ENCODE assay signal across 8 mouse cellular contexts in the genomic region with DNA sequence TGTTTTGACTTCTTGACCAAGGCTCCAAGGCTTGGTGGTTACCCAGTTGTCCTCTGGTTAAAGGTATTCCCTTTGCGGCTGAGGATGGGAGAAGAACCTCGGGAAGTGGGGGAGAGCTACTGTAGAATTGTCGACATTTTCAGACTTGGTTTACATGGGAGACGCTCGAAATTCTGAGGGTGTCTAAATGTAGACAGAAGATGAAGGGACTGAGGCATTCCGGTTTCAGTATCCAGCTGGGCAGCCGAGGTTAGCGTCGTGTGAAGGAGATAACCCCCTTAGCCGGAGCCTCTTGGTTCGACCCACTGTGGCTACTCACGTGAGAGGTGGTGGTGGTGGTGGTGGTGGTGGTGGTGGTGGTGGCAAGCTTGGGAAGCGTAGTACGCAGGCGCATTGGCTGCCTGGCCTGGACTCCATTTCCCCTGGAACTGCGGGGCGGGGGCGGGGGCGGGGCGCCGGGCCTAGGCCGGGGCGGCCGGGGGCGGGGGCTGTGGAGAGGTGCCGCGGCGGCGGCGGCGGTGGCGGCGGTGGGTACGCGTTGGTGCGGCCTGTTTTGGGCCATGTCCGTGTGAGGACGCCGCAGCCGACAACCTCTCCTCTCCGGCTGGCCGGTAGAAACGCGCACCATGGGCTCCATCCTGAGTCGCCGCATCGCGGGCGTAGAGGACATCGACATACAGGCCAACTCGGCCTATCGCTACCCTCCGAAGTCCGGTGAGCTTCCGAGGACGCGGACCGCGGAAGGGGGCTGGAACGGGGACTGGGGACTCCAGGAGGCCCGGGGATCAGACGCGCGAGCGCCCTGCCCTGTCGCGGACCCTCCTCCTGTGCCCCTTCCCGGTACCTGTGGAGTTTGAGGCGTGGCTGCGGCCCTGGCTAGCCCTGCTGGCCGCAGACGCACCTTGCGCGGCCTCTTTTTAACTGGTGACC. TPM values are rescaled to one million over a fixed set of nuclear protein-coding genes. Genes with fewer than 3 reads are reported as not detected.
DNase-seq lines count a peak whose midpoint lies in the region; ATAC-seq and TF ChIP-seq lines count a peak whose summit lies in the region.

A gene (plus strand): TSS at position 490 of the 930 bp plus-strand sequence.

- H3K9ac ChIP-seq in embryonic facial prominence, embryonic 14.5 days (ENCODE audit: low read depth, low read length): peak within 1 kb of the TSS; percentile 93
- peak within 1 kb of the TSS; percentile 94 for H3K9ac ChIP-seq in heart, adult 2 months (ENCODE audit: low read depth, low read length)
- H3K9ac ChIP-seq in limb, embryonic 14.5 days (ENCODE audit: low read depth, low read length, severe bottlenecking): peak within 1 kb of the TSS; percentile 87
- H3K9ac ChIP-seq in midbrain, embryonic 16.5 days (ENCODE audit: low read depth, low read length): peak within 1 kb of the TSS; percentile 90

- H3K9me3 ChIP-seq in embryonic facial prominence, embryonic 14.5 days (ENCODE audit: control insufficient read depth, low read length): no peaks in the 10 kb centered on the region
- H3K9me3 ChIP-seq in limb, embryonic 14.5 days (ENCODE audit: control insufficient read depth, low read length): no peaks in the 10 kb centered on the region
- no peaks in the 10 kb centered on the region for H3K9me3 ChIP-seq in midbrain, embryonic 16.5 days (replicated peaks; ENCODE audit: control insufficient read depth, low read length, poor library complexity, severe bottlenecking)

- H3K79me2 ChIP-seq in C2C12 (ENCODE audit: control insufficient read depth, insufficient read depth): peaks cover 40% of the 10 kb centered on the region
- H3K79me2 ChIP-seq in heart, adult 2 months (replicated peaks; ENCODE audit: control insufficient read depth, insufficient read depth, low read length): peaks cover 2% of the 10 kb centered on the region

- DNase-seq in embryonic facial prominence, embryonic 14.5 days (ENCODE audit: low spot score): peak; percentile 96
- peak; percentile 86 to 91 for DNase-seq in heart, adult 2 months
- peak; percentile 95 for DNase-seq in kidney, adult 2 months
- peak; percentile 96 for DNase-seq in limb, embryonic 14.5 days (ENCODE audit: low spot score)
- peak; percentile 65 to 87 for DNase-seq in spleen, postnatal 10 days (ENCODE audit: low spot score in 2 of 2)

- H3K4me2 ChIP-seq in embryonic facial prominence, embryonic 14.5 days (ENCODE audit: low read depth, low read length): peak within 1 kb of the TSS; percentile 69
- peak within 1 kb of the TSS; percentile 85 for H3K4me2 ChIP-seq in limb, embryonic 14.5 days (replicated peaks; ENCODE audit: low read depth, low read length, severe bottlenecking)
- peak within 1 kb of the TSS; percentile 66 for H3K4me2 ChIP-seq in midbrain, embryonic 16.5 days (ENCODE audit: low read length)

- peak; percentile 88 for ATAC-seq in embryonic facial prominence, embryonic 14.5 days (ENCODE audit: low read depth)
- ATAC-seq in limb, embryonic 14.5 days (ENCODE audit: low FRiP score, low read depth): peak; percentile 91
- peak; percentile 83 for ATAC-seq in midbrain, embryonic 16.5 days

- peak within 1 kb of the TSS; percentile 80 for H3K27ac ChIP-seq in bone marrow, adult 2 months (ENCODE audit: control insufficient read depth, insufficient read depth, low read depth, low read length, poor library complexity)
- H3K27ac ChIP-seq in embryonic facial prominence, embryonic 14.5 days (replicated peaks; ENCODE audit: low read depth, low read length): peak within 1 kb of the TSS; percentile 87
- peak within 1 kb of the TSS; percentile 98 for H3K27ac ChIP-seq in heart, adult 2 months
- peak within 1 kb of the TSS; percentile 98 for H3K27ac ChIP-seq in kidney, adult 2 months (ENCODE audit: insufficient read depth, low read depth, low read length)
- peak within 1 kb of the TSS; percentile 88 for H3K27ac ChIP-seq in limb, embryonic 14.5 days (replicated peaks; ENCODE audit: low read depth, low read length)
- peak within 1 kb of the TSS; percentile 86 for H3K27ac ChIP-seq in midbrain, embryonic 16.5 days (ENCODE audit: low read length)

- H3ac ChIP-seq in C2C12 (ENCODE audit: control insufficient read depth, insufficient read length, low read depth): peak within 1 kb of the TSS; percentile 82

- no peak for TF ChIP-seq CTCF in C2C12 (IDR thresholded peaks at IDR 0.05; ENCODE audit: control insufficient read depth, insufficient read depth, insufficient read length)
- TF ChIP-seq CTCF in bone marrow, adult 2 months (IDR thresholded peaks at IDR 0.05; ENCODE audit: control insufficient read depth, insufficient read depth, low read length): peak; percentile 3; the same call in 1 of the 2 replicates
- 0 out of 2 replicates have a peak, but pooled peaks have one; percentile 9 for TF ChIP-seq CTCF in heart, adult 2 months (IDR thresholded peaks at IDR 0.05)
- no peak for TF ChIP-seq CTCF in kidney, adult 2 months (conservative IDR thresholded peaks at IDR 0.05; ENCODE audit: insufficient read depth, insufficient read length, low read depth, low read length)

- 0 out of 2 replicates have a peak, but pooled peaks have one; percentile 45 for TF ChIP-seq EP300 in heart, adult 2 months (IDR thresholded peaks at IDR 0.05; ENCODE audit: insufficient read depth, low read depth, low read length)

- H3K36me3 ChIP-seq in C2C12 (ENCODE audit: control insufficient read depth, insufficient read depth): no peaks in the 10 kb centered on the region
- no peaks in the 10 kb centered on the region for H3K36me3 ChIP-seq in embryonic facial prominence, embryonic 14.5 days (ENCODE audit: control insufficient read depth, insufficient read depth, low read length)
- peaks cover 20% of the 10 kb centered on the region for H3K36me3 ChIP-seq in heart, adult 2 months (ENCODE audit: control insufficient read depth, insufficient read depth, low read length)
- no peaks in the 10 kb centered on the region for H3K36me3 ChIP-seq in kidney, adult 2 months (ENCODE audit: control insufficient read depth, insufficient read depth, low read length)
- H3K36me3 ChIP-seq in limb, embryonic 14.5 days (ENCODE audit: control insufficient read depth, insufficient read depth, low read length): 0 out of 2 replicates have a peak, but pooled peaks cover 3% of the 10 kb centered on the region
- H3K36me3 ChIP-seq in midbrain, embryonic 16.5 days (ENCODE audit: control insufficient read depth, insufficient read depth, low read length): no peaks in the 10 kb centered on the region

- peak; percentile 61; the same call in 1 of the 2 replicates for TF ChIP-seq POLR2A in bone marrow, adult 2 months (IDR thresholded peaks at IDR 0.05; ENCODE audit: borderline replicate concordance, control insufficient read depth, low read depth, low read length)
- peak; percentile 60 for TF ChIP-seq POLR2A in heart, adult 2 months (IDR thresholded peaks at IDR 0.05; ENCODE audit: insufficient read depth, low read depth, low read length)
- peak; percentile 52 for TF ChIP-seq POLR2A in kidney, adult 2 months (IDR thresholded peaks at IDR 0.05; ENCODE audit: low read depth, low read length)
- peak; percentile 71; the same call in 1 of the 2 replicates for TF ChIP-seq POLR2A in limb, embryonic 14.5 days (IDR thresholded peaks at IDR 0.05; ENCODE audit: borderline replicate concordance, extremely low read depth, insufficient read depth, insufficient read length)

- peak within 1 kb of the TSS; percentile 70 for H3K4me3 ChIP-seq in C2C12 (ENCODE audit: insufficient read depth, poor library complexity, severe bottlenecking)
- H3K4me3 ChIP-seq in bone marrow, adult 2 months (replicated peaks; ENCODE audit: control insufficient read depth, low read depth, low read length): peak within 1 kb of the TSS; percentile 89
- peak within 1 kb of the TSS; percentile 85 for H3K4me3 ChIP-seq in embryonic facial prominence, embryonic 14.5 days (ENCODE audit: low read depth, low read length)
- H3K4me3 ChIP-seq in heart, adult 2 months: peak within 1 kb of the TSS; percentile 82
- H3K4me3 ChIP-seq in kidney, adult 2 months (ENCODE audit: insufficient read depth, low read depth, low read length): peak within 1 kb of the TSS; percentile 69
- H3K4me3 ChIP-seq in limb, embryonic 14.5 days (replicated peaks; ENCODE audit: low read length): peak within 1 kb of the TSS; percentile 87
- H3K4me3 ChIP-seq in midbrain, embryonic 16.5 days (ENCODE audit: low read depth, low read length): peak within 1 kb of the TSS; percentile 82

- peaks cover 6% of the 10 kb centered on the region for H3K79me3 ChIP-seq in C2C12 (ENCODE audit: low read depth)

- under 1% methylated on average over 74 of the region's 74 CpGs for WGBS in bone marrow, adult 2 months
- WGBS in embryonic facial prominence, embryonic 14.5 days: under 1% methylated on average over 31 of the region's 74 CpGs
- WGBS in heart, adult 2 months: under 1% methylated on average over 56 of the region's 74 CpGs
- WGBS in kidney, adult 2 months: under 1% methylated on average over 74 of the region's 74 CpGs
- WGBS in limb, embryonic 14.5 days: under 1% methylated on average over 24 of the region's 74 CpGs
- 0% methylated on average over 42 of the region's 74 CpGs for WGBS in midbrain, embryonic 16.5 days

- intact Hi-C loops in heart, adult 2 months (cut with DNase I): loop anchor here (5.0 to 10.0 kb wide), 2 partner anchors 161 to 1011 kb away; a partner anchor contains a TSS

- peaks cover 3% of the 10 kb centered on the region; the same call in 1 of the 2 replicates for H3K4me1 ChIP-seq in bone marrow, adult 2 months (ENCODE audit: control insufficient read depth, insufficient read depth, low read length)
- peaks cover 21% of the 10 kb centered on the region for H3K4me1 ChIP-seq in embryonic facial prominence, embryonic 14.5 days (ENCODE audit: control insufficient read depth, insufficient read depth, low read length)
- peaks cover 14% of the 10 kb centered on the region for H3K4me1 ChIP-seq in heart, adult 2 months (ENCODE audit: control insufficient read depth, insufficient read depth, low read length)
- H3K4me1 ChIP-seq in kidney, adult 2 months (ENCODE audit: control insufficient read depth, insufficient read depth, low read length): peaks cover 35% of the 10 kb centered on the region; the same call in 1 of the 2 replicates
- peaks cover 20% of the 10 kb centered on the region for H3K4me1 ChIP-seq in limb, embryonic 14.5 days (ENCODE audit: control insufficient read depth, insufficient read depth, low read length)
- H3K4me1 ChIP-seq in midbrain, embryonic 16.5 days (ENCODE audit: control insufficient read depth, insufficient read depth, low read length): peaks cover 42% of the 10 kb centered on the region

- H3K27me3 ChIP-seq in C2C12 (ENCODE audit: control insufficient read depth, insufficient read depth, insufficient read length): no peaks in the 10 kb centered on the region
- no peaks in the 10 kb centered on the region for H3K27me3 ChIP-seq in embryonic facial prominence, embryonic 14.5 days (replicated peaks; ENCODE audit: control insufficient read depth, insufficient read depth, low read length)
- no peaks in the 10 kb centered on the region for H3K27me3 ChIP-seq in heart, adult 2 months (ENCODE audit: control insufficient read depth, insufficient read depth, low read length)
- no peaks in the 10 kb centered on the region for H3K27me3 ChIP-seq in kidney, adult 2 months (replicated peaks; ENCODE audit: control insufficient read depth, insufficient read depth, low read length)
- H3K27me3 ChIP-seq in limb, embryonic 14.5 days (ENCODE audit: control insufficient read depth, insufficient read depth, low read length): no peaks in the 10 kb centered on the region
- no peaks in the 10 kb centered on the region for H3K27me3 ChIP-seq in midbrain, embryonic 16.5 days (ENCODE audit: control insufficient read depth, insufficient read depth, low read depth, low read length)

RNA-seq across cellular contexts. Expression of the gene that starts here (rescaled TPM):
- 50.3 TPM for polyA plus RNA-seq in C2C12 (2012; fragmentation: generic; extraction: Trizol)
- polyA plus RNA-seq in bone marrow, adult 2 months (2011; ENCODE audit: insufficient read depth, insufficient read length, low replicate concordance, missing spikeins): 12.9 and 22.1 TPM in 2 replicates
- polyA plus RNA-seq in embryonic facial prominence, embryonic 14.5 days (2014; fragmentation: Nextera tagmentation; extraction: Ambion mirVana): 76.2 and 87.8 TPM in 2 replicates
- total RNA-seq in heart, adult 2 months (2021): 100 to 1,000 TPM; 148 to 168 TPM
- polyA plus RNA-seq in heart, adult 2 months (2012; rRNA removed): 274 and 284 TPM in 2 replicates
- 197 and 218 TPM in 2 replicates for polyA plus RNA-seq in kidney, adult 2 months (2012; rRNA removed)
- 101 and 132 TPM in 2 replicates for polyA plus RNA-seq in limb, embryonic 14.5 days (2012; rRNA removed)
- 87.7 and 92.7 TPM in 2 replicates for polyA plus RNA-seq in limb, embryonic 14.5 days (2014; fragmentation: Nextera tagmentation; extraction: Ambion mirVana)
- 118 and 126 TPM in 2 replicates for polyA plus RNA-seq in midbrain, embryonic 16.5 days (2015; fragmentation: Nextera tagmentation; extraction: Ambion mirVana)

Comparison
In these comparisons a context has a peak if more than half of its experiments do, and no peak if none do; other contexts are left out.
1. Peak in every context shown above with its lines: DNase-seq, ATAC-seq, H3K4me3 ChIP-seq and H3K27ac ChIP-seq.
2. CTCF ChIP-seq: peak in bone marrow, adult 2 months (single experiment) and heart, adult 2 months (single experiment); none in C2C12 (single experiment) and kidney, adult 2 months (single experiment).